Mouse (Mus musculus): ENCODE measurements around the gene Akap2.

The Akap2 gene

GRCm38 (mm10) chr4:57914193-57915190, 197.0 kb downstream of the Akap2 start:
- no peak for DNase-seq (ENCODE audit: low spot score)

GRCm38 (mm10) chr4:57915216-57915965, 197.9 kb downstream of the Akap2 start:
- no peak for DNase-seq (ENCODE audit: low spot score)

GRCm38 (mm10) chr4:57916201-57916661, 198.8 kb downstream of the Akap2 start, which contains the start of gene D630039A03Rik:
Gene D630039A03Rik (minus strand): TSS chr4:57916297.
- no peak for DNase-seq (ENCODE audit: low spot score)

- no peak for DNase-seq (ENCODE audit: low spot score)
Observed at GRCm38 (mm10) chr4:57916711-57917110, 199.3 kb downstream of the Akap2 start.

- DNase-seq (ENCODE audit: low spot score) = no peak
Observed at GRCm38 (mm10) chr4:57919494-57920423, 202.3 kb downstream of the Akap2 start.

GRCm38 (mm10) chr4:57920522-57920921, 203.1 kb downstream of the Akap2 start:
- DNase-seq (ENCODE audit: low spot score) = no peak

GRCm38 (mm10) chr4:57922171-57922570, 204.7 kb downstream of the Akap2 start:
- DNase-seq (ENCODE audit: low spot score) = no peak

- DNase-seq (ENCODE audit: low spot score) = no peak
Observed at GRCm38 (mm10) chr4:57924556-57925071, 207.2 kb downstream of the Akap2 start.

GRCm38 (mm10) chr4:57927464-57928205, 210.2 kb downstream of the Akap2 start:
- no peak for DNase-seq (ENCODE audit: low spot score)

- DNase-seq (ENCODE audit: low spot score) = no peak
Observed at GRCm38 (mm10) chr4:57930559-57931170, 213.2 kb downstream of the Akap2 start.

GRCm38 (mm10) chr4:57934181-57934580, 216.7 kb downstream of the Akap2 start:
- DNase-seq (ENCODE audit: low spot score) = no peak

- no peak for DNase-seq (ENCODE audit: low spot score)
Observed at GRCm38 (mm10) chr4:57937292-57937691, 219.8 kb downstream of the Akap2 start.

- DNase-seq (ENCODE audit: low spot score) = no peak
Observed at GRCm38 (mm10) chr4:57940631-57941030, 223.2 kb downstream of the Akap2 start.

GRCm38 (mm10) chr4:57942892-57943291, 225.4 kb downstream of the Akap2 start:
- DNase-seq (ENCODE audit: low spot score) = no peak
